Mouse (Mus musculus): ENCODE data around the gene Plekhg2.
A peak's percentile ranks its signal among the peaks of the same experiment; 100 is the strongest.

Gene Plekhg2

DNA sequence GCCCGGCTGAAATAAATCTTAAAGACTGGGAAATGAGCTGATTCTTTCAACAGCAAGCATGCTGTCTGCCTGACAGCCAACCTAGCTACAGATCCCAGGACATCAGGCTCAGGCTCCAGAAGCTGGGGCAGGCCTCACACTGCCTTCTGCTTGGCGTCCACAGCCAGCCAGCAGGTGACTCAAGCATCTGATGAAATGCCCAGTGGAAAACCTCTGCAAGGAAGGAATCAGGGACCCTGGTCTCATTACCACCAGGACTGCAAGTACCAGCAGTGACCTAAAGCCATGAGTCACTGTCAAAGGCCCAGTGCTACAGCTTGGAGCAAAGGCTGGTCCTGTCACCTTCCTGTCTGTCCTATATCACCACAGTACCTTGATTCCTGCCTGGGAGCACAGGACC lies 36.9 kb downstream of the Plekhg2 start:
- DNase-seq (ENCODE audit: low spot score) = no peak

DNA sequence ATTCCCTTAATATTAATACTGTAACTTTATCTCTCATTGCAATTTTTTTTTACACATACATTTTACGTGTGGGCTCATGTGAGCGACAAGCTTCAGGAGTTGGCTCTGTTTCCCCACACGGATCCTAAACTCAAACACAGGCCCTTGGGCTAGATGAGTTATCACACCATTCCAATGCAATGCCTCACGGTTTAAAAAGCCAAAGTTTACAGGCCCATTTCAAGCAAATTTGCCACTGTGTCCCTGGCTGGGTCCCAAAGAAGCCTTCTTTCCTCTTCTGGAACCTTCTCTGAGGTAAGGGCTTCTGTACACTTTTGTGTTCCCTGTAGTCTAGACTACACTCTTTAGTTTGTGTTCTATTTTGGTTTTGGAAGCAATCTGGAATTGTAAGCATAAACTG lies 37.9 kb downstream of the Plekhg2 start:
- DNase-seq (ENCODE audit: low spot score) = no peak

GRCm38 (mm10) chr7:28328260-28328659 lies 44.1 kb downstream of the Plekhg2 start:
- DNase-seq (ENCODE audit: low spot score) = no peak

GRCm38 (mm10) chr7:28326457-28326856 lies 45.9 kb downstream of the Plekhg2 start:
- DNase-seq (ENCODE audit: low spot score) = no peak

DNA sequence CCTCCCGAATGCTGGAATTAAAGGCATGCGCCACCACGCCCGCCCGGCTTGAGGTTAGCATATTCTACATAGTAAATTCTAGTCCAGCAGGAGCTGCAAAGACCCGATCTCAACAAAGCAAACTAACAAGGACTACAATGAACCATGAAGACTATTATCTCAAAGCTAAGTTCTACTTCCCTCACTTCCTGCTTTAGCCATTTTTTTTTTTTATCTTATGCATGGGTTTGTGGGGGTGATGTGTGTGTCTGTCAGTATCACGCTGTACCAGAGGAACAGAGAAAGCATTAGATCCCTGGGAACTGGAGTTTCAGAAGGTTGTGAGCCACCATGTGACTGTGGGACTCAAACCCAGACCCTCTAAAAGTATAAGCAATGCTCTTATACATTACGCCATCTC lies 47.1 kb downstream of the Plekhg2 start:
- DNase-seq (ENCODE audit: low spot score) = no peak

- no peak for DNase-seq (ENCODE audit: low spot score)
These were observed 50.3 kb downstream of the Plekhg2 start for GRCm38 (mm10) chr7:28321974-28322720.

- DNase-seq (ENCODE audit: low spot score) = no peak
These were observed 53.7 kb downstream of the Plekhg2 start for GRCm38 (mm10) chr7:28318714-28319113.

DNA sequence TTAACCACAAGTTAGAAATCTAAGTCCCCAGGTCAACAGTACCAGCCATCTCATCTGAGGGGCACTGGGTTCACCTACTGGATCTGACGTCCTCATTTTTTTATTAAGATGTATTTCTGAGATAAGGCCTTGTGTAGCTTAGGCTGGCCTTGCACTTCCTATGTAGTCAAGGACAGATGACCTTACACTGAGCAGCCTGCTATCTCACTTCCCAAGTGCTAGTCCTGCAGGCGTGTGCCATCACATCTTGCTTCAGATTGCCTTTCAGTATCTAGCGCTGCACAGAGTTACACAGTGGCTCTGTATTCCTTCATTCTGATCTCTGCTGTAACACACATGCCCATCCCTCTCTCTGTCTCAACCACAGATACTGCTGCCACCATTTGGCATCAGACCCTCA lies 54.4 kb downstream of the Plekhg2 start:
- DNase-seq (ENCODE audit: low spot score) = no peak

GRCm38 (mm10) chr7:28311926-28312543 lies 60.4 kb downstream of the Plekhg2 start, which contains the start of gene Timm50:
Timm50 (minus strand) TSS chr7:28312072.
- DNase-seq (ENCODE audit: low spot score) = peak; percentile 94

DNA sequence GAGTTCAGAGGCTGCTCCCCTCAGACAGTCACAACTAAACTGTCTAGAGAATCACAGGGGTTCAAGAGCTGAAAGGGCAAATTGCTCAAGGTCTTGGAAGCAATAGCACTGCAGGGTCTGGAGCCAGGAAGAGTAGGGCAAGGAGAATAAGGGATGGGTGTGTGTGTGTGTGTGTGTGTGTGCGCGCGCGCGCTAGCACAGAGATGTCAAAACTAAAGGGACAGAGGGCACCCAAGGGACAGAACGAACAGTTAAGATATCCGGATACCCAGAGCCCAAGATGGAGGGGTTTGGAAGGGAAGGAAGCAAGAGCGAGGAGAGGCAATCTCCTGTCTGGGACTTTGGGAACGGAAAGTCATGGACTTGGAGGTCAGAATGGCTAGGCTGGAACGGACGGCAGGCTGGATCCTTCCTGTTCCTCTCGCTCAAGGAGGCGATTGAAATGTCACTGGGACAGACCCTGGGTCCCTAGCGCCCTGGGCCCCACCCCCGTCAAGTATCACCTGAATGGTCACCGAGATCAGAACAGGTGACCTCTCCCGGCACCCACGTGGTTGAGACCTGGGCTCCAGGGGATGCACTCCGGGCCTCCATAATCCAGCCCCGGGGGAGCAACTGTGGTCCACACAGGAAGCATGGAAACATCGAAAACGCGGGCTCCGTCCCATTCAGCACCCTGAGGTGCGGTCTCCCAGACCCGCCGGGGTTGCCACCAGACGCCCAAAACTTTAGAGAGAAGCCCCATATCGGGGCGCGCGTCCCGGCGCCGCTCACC lies 61.1 kb downstream of the Plekhg2 start:
- DNase-seq (ENCODE audit: low spot score) = no peak

DNA sequence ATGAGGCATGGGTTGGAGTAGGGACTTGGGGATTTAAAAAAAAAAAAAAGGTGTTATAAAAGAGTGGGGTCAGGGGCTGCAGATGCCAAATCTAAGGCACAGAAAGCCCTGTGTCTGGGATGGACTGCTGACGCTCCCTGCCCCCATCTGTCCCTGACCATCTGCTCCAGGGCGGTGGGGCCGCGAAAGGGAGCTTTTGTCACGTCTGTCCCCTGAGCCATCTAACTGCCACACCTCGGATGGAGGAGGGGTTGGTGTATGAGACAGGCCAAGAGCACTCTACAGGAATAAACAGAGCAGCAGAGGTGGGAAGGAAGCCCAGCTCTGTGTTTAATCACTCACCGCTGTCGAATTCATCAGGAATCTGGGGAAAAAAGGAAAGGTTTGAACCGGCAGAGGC lies 62.7 kb downstream of the Plekhg2 start:
- no peak for DNase-seq (ENCODE audit: low spot score)
